Mouse (Mus musculus) heart, embryonic 12.5 days (tissue): ENCODE results near the gene Gse1. TPM values are rescaled to one million over a fixed set of nuclear protein-coding genes. Genes with fewer than 3 reads are reported as not detected.
"Not testable (repeated sequence)": the region's sequence is repeated elsewhere in the genome, so short reads cannot be mapped to it uniquely, and the experiment has no call there.

Source experiments
- ATAC-seq: fragments of 200-750 bp; cut with Nextera tagmentation; 2 replicates; pipeline ENCODE4 v1.8.0; 2017; ENCODE audit warnings: moderate TSS enrichment, moderate library complexity; ENCODE audit not compliant: insufficient number of reproducible peaks, low FRiP score
- H3K27ac ChIP-seq: fragments of 300-500 bp; sonication (generic); 2 replicates; pipeline ENCODE4 v1.5.1; 2016; ENCODE audit warnings: mild to moderate bottlenecking, moderate library complexity; ENCODE audit not compliant: poor library complexity, severe bottlenecking
- H3K27me3 ChIP-seq: fragments of 300-500 bp; sonication (generic); replicated peaks from 2 replicates; pipeline ENCODE4 v1.6.1; 2016; ENCODE audit warnings: mild to moderate bottlenecking, moderate library complexity
- H3K36me3 ChIP-seq: fragments of 300-500 bp; sonication (generic); 2 replicates; pipeline ENCODE4 v1.6.1; 2016; ENCODE audit warnings: mild to moderate bottlenecking, moderate library complexity
- H3K4me1 ChIP-seq: fragments of 300-500 bp; sonication (generic); replicated peaks from 2 replicates; pipeline ENCODE4 v1.6.1; 2016; ENCODE audit warnings: mild to moderate bottlenecking
- H3K4me2 ChIP-seq: fragments of 300-500 bp; sonication (generic); 2 replicates; pipeline ENCODE4 v1.6.1; 2016; ENCODE audit warnings: mild to moderate bottlenecking, moderate library complexity
- H3K4me3 ChIP-seq: fragments of 300-500 bp; sonication (generic); 2 replicates; pipeline ENCODE4 v1.5.1; 2016; ENCODE audit warnings: mild to moderate bottlenecking
- H3K9ac ChIP-seq: fragments of 300-500 bp; sonication (generic); 2 replicates; pipeline ENCODE4 v1.6.1; 2016; ENCODE audit warnings: mild to moderate bottlenecking, moderate library complexity
- H3K9me3 ChIP-seq: fragments of 300-500 bp; sonication (generic); replicated peaks from 2 replicates; pipeline ENCODE4 v1.6.1; 2016; ENCODE audit warnings: mild to moderate bottlenecking, moderate library complexity
- WGBS: fragments of 180-500 bp; shearing (Covaris S2); methylation state at CpG from one replicate; pipeline ENCODE4 v1.1.7; 2016; 5-methylcytosine and 5-hydroxymethylcytosine counted together
- polyA plus RNA-seq: library from polyadenylated mRNA; unstranded; fragments of >200 nt; fragmentation: Nextera tagmentation; extraction: Ambion mirVana; gene quantifications from 2 replicates; pipeline ENCODE4 v1.2.1, GENCODE M21; 2016

Gene Gse1
- polyA plus RNA-seq, 1 experiment from 2014 or later = 14.0 TPM

DNA sequence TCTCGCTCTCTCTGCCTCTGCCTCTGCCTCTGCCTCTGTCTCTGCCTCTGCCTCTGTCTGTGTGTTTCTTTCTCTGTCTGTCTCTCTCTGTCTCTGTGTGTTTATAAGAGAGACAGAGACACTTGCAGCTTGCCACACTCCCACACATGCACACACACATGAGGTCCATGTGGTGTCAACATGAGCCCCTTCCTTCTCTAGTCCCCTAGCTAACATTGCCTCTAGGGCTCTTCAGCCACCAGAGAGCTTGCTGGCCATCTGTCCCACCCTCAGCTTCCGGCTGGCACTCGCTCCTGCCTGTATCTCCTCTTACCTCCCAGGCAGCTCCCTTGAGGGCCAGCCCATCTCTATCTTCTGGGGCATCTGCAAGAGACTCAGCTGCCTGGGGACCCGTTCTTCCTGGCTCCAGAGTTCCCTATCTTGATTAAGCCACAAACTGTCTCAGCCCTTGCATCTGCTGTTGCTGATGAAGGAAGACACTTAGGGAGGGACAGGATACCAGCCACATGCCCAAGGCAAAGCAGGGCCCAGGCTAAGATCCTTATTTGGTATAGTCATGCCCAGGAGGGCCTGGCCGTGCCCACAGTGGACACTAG, 97.0 kb downstream of the Gse1 start:
- ATAC-seq = no peak
- no peak overlapping the region for H3K4me3 ChIP-seq
- no peaks in the 10 kb centered on the region for H3K36me3 ChIP-seq
- no peaks in the 10 kb centered on the region for H3K9me3 ChIP-seq
- WGBS = 59% methylated on average over 5 of the region's 5 CpGs
- H3K4me1 ChIP-seq = peaks cover 50% of the 10 kb centered on the region
- H3K27ac ChIP-seq = no peak overlapping the region
- no peaks in the 10 kb centered on the region for H3K27me3 ChIP-seq
- H3K4me2 ChIP-seq = no peak overlapping the region
- H3K9ac ChIP-seq = no peak overlapping the region

DNA sequence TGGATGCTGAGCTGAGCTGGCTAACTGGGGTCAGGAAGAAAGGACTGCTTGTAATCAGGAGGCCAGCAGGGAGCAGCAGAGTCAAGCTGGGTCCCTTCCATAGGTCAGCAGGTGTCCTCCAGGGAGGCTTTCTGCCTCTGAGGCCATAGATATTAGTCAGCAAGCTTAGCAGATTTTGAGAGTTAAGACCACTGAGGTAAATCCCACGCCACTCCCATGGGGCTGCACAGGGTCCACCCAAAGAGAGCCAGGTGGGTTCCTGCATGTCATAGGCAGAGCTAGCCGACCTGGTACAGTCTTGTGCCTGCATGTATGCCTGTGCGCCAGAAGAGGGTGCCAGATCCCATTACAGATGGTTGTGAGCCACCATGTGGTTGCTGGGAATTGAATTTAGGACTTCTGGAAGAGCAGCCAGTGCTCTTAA, 98.9 kb downstream of the Gse1 start:
- no peaks in the 10 kb centered on the region for H3K27me3 ChIP-seq
- no peak for ATAC-seq
- H3K4me1 ChIP-seq = peaks cover 61% of the 10 kb centered on the region
- H3K4me2 ChIP-seq = no peak overlapping the region
- H3K36me3 ChIP-seq = no peaks in the 10 kb centered on the region
- no peaks in the 10 kb centered on the region for H3K9me3 ChIP-seq
- H3K27ac ChIP-seq = no peak overlapping the region
- WGBS = 55% methylated on average over 3 of the region's 3 CpGs
- H3K9ac ChIP-seq = no peak overlapping the region
- no peak overlapping the region for H3K4me3 ChIP-seq

- Histone ChIP-seq H3K9ac (no peak overlapping the region), H3K4me3 (no peak overlapping the region), H3K27ac (no peak overlapping the region), H3K9me3 (no peaks in the 10 kb centered on the region), H3K4me2 (no peak overlapping the region), H3K36me3 (no peaks in the 10 kb centered on the region), H3K27me3 (no peaks in the 10 kb centered on the region), H3K4me1 (peaks cover 54% of the 10 kb centered on the region)
- 71% methylated on average over 13 of the region's 13 CpGs for WGBS
- no peak for ATAC-seq
Observed at GRCm38 (mm10) chr8:120328361-120329022, 100.2 kb downstream of the Gse1 start.

GRCm38 (mm10) chr8:120329030-120329748, 100.9 kb downstream of the Gse1 start:
- H3K4me1 ChIP-seq = peaks cover 51% of the 10 kb centered on the region
- no peak overlapping the region for H3K9ac ChIP-seq
- H3K27ac ChIP-seq = no peak overlapping the region
- H3K9me3 ChIP-seq = no peaks in the 10 kb centered on the region
- H3K27me3 ChIP-seq = no peaks in the 10 kb centered on the region
- H3K4me3 ChIP-seq = no peak overlapping the region
- WGBS = 81% methylated on average over 11 of the region's 11 CpGs
- no peak overlapping the region for H3K4me2 ChIP-seq
- ATAC-seq = no peak
- H3K36me3 ChIP-seq = no peaks in the 10 kb centered on the region

- WGBS = 61% methylated on average over 7 of the region's 7 CpGs
Observed at GRCm38 (mm10) chr8:120331027-120331426, 102.8 kb downstream of the Gse1 start.

DNA sequence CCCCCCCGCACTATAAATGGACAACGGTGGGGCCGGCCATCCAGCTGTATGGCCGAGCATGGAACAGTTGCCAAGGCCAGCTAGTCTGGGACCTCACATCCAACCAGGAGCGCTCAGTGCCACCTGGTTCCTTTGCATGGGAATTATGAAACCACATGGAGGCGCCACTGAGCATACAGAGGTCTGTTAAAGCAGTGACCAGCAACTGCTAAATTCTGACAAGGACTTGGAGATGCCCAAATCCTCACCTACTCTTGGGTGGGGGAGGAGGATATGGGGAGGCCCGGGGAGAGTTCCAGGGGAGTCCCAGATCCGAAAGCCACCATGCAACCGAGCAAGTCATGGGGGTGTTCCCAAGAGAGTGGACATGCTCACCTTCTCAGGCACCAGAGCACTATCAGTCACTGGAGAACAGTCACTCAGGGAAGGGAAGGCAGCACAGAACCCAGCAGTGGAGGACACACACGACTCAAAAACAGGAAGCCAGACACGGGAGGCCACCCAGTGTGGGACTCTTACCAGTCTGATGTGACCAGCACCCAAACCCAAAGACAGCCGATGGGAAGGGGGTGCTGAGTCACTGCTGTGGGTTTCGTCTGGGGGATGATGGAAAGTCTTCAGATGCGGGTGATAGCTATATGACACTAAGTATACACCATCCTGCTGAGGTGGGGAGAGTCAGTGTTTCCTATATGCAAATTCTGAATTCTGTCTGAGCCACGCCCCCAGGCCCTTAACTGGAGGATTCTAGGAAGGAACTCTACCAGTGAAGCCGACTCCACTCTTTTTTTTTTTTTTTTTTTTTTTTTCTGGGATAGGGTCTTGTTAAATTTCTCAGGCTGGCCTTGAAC, 104.3 kb downstream of the Gse1 start:
- WGBS = 61% methylated on average over 16 of the region's 16 CpGs
- Histone ChIP-seq H3K27me3 (no peaks in the 10 kb centered on the region), H3K4me3 (no peak overlapping the region), H3K4me2 (no peak overlapping the region), H3K9ac (no peak overlapping the region), H3K36me3 (no peaks in the 10 kb centered on the region), H3K9me3 (no peaks in the 10 kb centered on the region), H3K4me1 (peaks cover 64% of the 10 kb centered on the region), H3K27ac (no peak overlapping the region)
- ATAC-seq = no peak

More at GRCm38 (mm10) chr8:120331027-120331426, 102.8 kb downstream of the Gse1 start:
- no peak overlapping the region for H3K4me3 ChIP-seq
- H3K27ac ChIP-seq = no peak overlapping the region
- no peaks in the 10 kb centered on the region for H3K36me3 ChIP-seq
- H3K9ac ChIP-seq = no peak overlapping the region
- peaks cover 54% of the 10 kb centered on the region for H3K4me1 ChIP-seq
- no peak overlapping the region for H3K4me2 ChIP-seq
- H3K9me3 ChIP-seq = no peaks in the 10 kb centered on the region
- no peak for ATAC-seq
- no peaks in the 10 kb centered on the region for H3K27me3 ChIP-seq

DNA sequence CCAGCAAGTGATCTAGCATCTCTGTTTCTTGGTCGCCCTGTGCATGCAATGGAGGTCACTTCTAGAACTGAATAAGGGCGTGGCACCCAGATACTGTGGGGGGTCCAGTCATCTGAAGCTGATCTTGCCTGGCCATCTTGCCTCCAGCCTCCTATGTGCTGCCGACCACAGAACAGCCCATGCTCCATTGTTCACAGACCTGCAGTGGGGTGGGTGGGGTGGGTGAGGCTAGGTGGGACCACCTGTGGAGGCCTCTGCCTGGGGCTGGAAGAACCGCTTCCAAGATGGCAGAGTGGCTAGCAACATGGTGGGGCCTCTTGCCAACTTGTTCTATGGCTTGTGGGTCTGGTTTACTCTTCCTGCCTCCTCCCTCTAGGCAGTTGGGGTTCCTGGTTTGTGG, 105.4 kb downstream of the Gse1 start:
- H3K9ac ChIP-seq = no peak overlapping the region
- 0 out of 2 replicates have a peak, but pooled peaks cover 3% of the 10 kb centered on the region for H3K9me3 ChIP-seq
- no peak overlapping the region for H3K27ac ChIP-seq
- H3K4me2 ChIP-seq = no peak overlapping the region
- WGBS = 78% methylated on average over 4 of the region's 4 CpGs
- no peaks in the 10 kb centered on the region for H3K36me3 ChIP-seq
- H3K27me3 ChIP-seq = no peaks in the 10 kb centered on the region
- peaks cover 58% of the 10 kb centered on the region for H3K4me1 ChIP-seq
- no peak overlapping the region for H3K4me3 ChIP-seq
- ATAC-seq = no peak

GRCm38 (mm10) chr8:120334261-120334660, 106.0 kb downstream of the Gse1 start:
- peak overlapping the region; percentile 42 for H3K27ac ChIP-seq
- H3K9ac ChIP-seq = 0 out of 2 replicates have a peak overlapping the region, but pooled peaks have one; percentile 47
- not testable (repeated sequence) for H3K27me3 ChIP-seq, H3K9me3 ChIP-seq, H3K4me2 ChIP-seq, H3K4me3 ChIP-seq, H3K36me3 ChIP-seq, ATAC-seq
- H3K4me1 ChIP-seq = peaks cover 55% of the 10 kb centered on the region
- 83% methylated on average over 3 of the region's 3 CpGs for WGBS

GRCm38 (mm10) chr8:120334878-120335261, 106.6 kb downstream of the Gse1 start:
- peak; percentile 49; the same call in 1 of the 2 replicates for ATAC-seq
- Histone ChIP-seq H3K9ac (peak overlapping the region; percentile 47; the same call in 1 of the 2 replicates), H3K27me3 (no peaks in the 10 kb centered on the region), H3K9me3 (0 out of 2 replicates have a peak, but pooled peaks cover 6% of the 10 kb centered on the region), H3K27ac (peak overlapping the region; percentile 42), H3K4me2 (peak overlapping the region; percentile 53; the same call in 1 of the 2 replicates), H3K4me1 (peaks cover 60% of the 10 kb centered on the region), H3K36me3 (0 out of 2 replicates have a peak, but pooled peaks cover 3% of the 10 kb centered on the region), H3K4me3 (no peak overlapping the region)
- 10% methylated on average over 5 of the region's 5 CpGs for WGBS

- Histone ChIP-seq H3K36me3 (0 out of 2 replicates have a peak, but pooled peaks cover 3% of the 10 kb centered on the region), H3K4me1 (peaks cover 66% of the 10 kb centered on the region), H3K9me3 (0 out of 2 replicates have a peak, but pooled peaks cover 6% of the 10 kb centered on the region), H3K4me3 (peak overlapping the region; percentile 19; the same call in 1 of the 2 replicates), H3K27me3 (no peaks in the 10 kb centered on the region), H3K9ac (peak overlapping the region; percentile 42), H3K27ac (peak overlapping the region; percentile 42), H3K4me2 (peak overlapping the region; percentile 53)
- no peak for ATAC-seq
- 15% methylated on average over 17 of the region's 17 CpGs for WGBS
Observed at GRCm38 (mm10) chr8:120335262-120336086, 107.2 kb downstream of the Gse1 start.
